Mouse (Mus musculus): Measurements from ENCODE around the gene Tmem150c.

Gene Tmem150c

DNA sequence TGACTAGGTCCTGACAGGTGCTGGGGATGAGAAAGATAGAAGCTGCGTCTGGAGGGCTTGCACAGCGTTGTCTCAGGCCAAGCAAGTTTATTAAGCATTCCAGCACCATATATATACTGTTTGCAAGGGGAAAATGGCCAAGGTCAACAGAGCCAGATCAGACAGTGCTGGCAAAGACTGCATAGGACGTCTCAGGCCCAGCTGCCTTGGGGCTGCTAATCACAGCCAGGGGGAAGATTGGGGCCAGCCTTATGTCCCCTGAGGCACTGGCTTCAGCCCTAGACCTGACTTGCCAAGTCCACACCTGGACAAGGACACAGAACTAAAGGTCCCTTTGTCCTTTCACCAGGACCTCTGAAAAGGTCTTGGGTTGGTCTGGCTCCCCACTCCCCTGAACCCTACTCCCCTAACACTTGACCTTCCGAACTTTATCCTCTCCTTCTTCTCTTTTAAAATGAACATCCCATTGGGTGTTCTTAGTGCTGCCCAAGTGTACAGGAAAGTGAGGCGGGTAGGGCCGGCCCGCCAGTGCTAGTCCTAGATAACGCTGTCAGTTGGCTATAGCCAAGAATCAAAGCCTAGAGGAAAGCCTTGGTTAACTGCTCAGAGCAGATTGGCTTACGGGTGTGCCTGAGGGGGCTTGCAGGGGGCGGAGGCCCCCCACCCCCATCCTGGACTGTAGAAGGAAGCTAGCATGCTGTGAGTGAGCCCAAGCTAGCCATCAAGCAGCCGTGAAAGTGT, 104.6 kb downstream of the Tmem150c start:
- in situ Hi-C loops (cut with MseI, MboI) = no loop called here

DNA sequence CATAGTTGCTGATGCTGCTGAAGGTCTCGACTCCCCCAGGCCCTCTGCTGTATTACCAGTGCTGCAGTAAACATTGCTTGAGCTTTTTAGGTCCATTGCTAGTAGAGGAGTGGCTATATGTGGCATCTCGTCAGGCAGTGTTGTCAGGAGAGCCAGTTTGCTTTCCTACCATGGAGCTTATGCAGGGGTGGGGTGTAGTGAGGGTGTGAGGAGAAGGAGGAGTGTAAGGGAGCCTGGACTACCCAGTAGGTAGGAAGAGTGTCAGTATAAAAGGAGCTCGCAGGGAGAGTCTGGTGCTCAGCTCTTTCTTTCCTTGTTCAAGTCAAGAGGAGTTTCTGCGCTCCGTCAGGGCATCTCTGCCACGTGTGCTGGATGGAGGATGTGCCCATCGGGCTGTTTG, 106.9 kb downstream of the Tmem150c start:
- in situ Hi-C loops (cut with MseI, MboI) = no loop called here

DNA sequence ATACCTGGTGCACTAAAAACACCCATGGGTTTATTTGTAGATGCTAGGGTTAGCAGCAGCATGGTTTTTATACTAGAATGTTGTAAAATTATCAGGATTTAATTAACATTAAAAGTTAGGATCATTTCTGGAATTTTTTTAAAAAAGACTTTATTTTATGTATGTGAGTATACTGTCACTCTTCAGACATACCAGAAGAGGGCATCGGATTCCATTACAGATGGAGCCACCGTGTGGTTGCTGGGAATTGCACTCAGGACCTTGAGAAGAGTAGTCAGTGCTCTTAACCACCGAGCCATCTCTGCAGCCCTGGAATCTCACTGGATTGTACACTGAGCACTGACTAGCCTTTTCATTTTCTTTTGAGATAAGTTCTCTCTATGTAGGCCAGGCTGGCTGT, 109.7 kb downstream of the Tmem150c start:
- in situ Hi-C loops (cut with MseI, MboI) = no loop called here

DNA sequence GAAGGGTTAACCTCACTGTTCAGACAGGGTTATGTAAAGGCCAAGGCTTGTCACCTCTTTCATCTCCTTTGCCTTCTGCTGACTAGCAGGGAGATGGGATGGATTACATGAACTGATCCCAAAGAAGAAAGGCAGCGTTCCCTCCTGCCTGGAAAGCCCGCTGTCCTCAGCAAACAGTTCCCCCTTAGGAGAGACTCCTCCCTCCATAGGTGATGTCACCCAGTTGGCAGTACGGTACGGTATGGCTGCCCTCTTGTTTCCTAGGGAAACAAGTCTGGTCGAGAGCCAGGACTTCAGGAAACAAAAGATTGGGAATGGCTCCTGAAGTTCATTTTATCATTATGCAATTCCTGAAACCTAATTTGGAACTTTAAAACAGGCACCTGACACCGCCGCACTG, 111.7 kb downstream of the Tmem150c start:
- in situ Hi-C loops (cut with MseI, MboI) = no loop called here

DNA sequence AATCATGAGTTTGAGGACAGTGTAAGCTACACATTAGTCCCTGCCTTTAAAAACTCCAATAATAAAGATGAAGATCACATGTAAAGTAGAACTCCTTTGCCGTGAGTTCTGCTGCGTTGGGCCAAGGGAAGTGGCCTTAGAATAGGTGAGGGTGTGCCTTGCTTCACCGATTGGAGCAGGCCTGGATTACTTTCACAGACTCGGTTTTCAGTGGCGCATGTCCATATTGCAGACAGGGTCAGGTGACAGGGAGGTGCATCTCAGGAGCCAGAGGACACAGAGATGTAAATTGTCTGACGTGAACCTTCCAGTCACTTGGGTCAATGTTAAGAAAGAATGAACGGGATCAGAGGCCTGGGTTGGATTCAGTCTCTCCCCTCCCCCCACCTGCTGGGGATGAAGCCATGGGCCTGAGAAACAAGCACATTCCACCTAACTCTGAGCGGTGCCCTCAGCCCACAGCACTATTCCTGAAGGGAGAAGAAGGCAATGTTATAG, 112.4 kb downstream of the Tmem150c start:
- in situ Hi-C loops (cut with MseI, MboI) = no loop called here

DNA sequence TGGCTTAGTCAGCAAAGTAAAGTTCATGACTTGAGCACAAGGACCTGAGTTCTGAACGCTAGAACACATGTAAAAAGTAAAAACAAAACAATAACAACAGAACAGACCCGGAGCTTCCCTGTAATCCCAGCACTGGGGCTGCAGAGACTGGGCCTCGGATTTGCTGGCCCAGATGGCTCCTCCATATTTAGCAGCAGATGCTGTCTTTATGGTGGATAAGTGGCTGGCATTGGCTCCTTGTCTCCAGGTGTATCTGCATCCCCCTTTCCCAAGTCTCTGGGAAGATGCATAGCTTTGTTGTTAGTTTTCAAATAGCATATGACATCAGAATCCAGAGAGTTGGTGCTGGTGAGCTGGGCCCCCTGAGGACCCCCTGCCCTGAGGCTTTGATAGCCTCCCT, 113.5 kb downstream of the Tmem150c start:
- in situ Hi-C loops (cut with MseI, MboI) = no loop called here

DNA sequence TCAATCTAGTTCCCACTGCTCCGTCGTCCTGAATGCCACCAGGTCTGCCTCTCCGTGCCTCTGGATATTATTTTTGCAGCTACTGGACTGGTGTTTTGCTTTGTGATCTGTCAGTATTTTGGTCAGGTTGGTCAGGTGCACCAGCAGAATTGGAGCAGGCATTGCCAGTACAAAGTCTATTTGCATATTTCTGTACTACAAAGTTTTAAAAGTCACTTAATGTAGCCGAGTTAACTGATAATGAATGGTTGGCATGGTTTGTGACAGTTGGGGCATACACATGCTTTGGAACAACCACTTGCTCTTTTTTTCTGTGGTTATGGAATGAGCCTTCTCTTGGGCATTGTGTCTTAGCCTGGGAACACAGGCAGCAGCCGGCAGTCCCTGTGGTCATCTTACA, 115.0 kb downstream of the Tmem150c start:
- in situ Hi-C loops (cut with MseI, MboI) = no loop called here

DNA sequence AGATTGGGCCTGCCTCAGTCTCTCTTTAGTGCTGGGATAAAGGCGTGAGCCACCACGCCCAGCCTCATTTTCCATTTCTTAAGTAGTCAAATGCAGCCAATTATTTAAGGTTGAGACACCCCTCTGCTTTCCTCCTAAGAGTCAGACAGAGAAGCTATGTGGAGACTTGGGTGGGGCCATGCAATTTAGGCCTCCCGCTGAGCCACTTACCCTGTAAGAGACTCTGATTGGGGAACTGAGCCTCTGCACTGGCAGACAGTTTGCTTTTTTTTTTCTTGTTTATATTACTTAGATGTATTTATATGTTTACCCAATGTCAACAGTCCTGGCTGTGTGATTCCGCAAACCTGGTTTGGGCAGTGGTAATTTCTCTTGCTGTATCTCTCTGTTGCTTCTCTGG, 115.6 kb downstream of the Tmem150c start:
- in situ Hi-C loops (cut with MseI, MboI) = no loop called here

DNA sequence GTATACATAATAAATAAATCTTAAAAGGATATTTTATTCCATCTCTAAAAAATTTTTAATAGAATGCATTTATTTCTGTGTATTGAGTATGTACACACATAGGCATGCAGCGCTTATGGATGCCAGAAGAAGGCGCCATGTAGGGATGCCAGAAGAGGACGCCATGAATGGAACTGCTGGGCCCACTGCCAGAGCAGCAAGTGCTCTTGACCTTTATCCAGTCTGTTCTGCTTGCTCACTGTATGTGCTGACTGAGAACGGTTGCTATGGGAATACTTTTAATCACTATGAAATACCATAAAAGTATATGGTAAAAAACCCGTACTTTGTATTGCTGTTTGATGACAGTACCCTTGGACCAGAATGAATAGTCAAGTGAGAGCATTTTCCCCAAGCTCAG, 116.2 kb downstream of the Tmem150c start:
- in situ Hi-C loops (cut with MseI, MboI) = no loop called here

DNA sequence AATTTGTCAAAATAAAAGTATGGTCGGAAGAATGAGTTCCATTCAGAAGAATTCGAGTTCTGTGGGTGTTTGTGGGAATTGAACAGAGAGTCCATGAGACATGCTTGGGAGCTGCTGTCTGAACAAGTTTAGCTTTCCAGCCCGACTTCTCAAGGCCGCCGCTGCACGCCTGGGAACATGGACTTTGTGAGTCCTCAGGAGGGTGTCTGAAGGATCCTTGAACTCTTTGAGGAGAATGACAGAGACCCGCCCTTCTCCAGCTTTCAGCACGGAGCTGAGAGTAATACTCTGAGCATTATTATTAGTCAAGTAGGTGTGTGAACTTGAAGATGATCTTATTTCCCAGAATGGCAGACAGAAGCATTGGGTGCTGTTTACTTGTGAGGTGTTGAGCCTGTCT, 117.1 kb downstream of the Tmem150c start:
- in situ Hi-C loops (cut with MseI, MboI) = no loop called here

DNA sequence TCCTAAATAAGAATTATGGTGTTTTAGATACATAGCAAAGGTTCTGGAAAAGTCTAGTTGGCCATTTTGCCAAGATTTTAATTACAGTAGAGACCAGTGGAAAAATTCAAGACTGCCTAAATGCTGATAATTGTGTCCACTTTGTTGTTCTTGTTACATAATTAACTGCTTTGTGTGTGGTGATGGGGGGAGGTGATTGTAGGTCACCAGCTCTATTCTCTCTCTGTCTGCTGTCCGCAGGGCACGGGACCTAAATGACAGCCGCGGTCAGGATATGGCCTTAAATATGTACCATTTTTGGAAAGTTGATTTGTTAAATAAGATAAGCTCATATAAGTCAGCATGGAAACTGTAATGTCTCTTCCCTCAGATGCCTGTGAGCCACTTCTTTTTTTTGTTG, 118.3 kb downstream of the Tmem150c start:
- in situ Hi-C loops (cut with MseI, MboI) = no loop called here

DNA sequence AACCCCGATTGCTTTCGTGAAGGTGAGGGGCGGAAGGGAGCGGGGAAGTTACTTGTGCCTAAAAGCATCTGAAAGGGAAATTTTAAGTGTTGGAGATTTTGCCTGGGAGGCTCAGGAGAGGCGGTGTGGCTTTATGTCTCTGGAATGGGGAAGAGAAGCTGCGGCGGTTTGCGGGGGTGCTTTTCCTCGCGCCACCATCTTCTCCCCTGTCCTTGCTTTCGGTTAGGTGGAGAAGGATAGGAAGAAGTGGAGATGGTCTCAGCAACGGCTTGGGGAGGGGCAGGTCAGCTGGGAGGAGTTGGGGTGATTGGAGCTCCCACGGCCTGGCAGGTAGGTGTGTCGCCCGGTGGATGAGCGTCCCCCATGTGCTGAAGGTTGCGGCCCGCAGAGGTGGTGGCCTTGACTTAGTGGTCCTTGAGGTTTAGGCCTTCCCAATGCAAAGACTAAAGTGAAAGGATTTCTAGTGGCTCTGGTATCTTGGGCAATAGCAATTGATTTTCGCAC, 119.3 kb downstream of the Tmem150c start:
- in situ Hi-C loops (cut with MseI, MboI) = no loop called here

DNA sequence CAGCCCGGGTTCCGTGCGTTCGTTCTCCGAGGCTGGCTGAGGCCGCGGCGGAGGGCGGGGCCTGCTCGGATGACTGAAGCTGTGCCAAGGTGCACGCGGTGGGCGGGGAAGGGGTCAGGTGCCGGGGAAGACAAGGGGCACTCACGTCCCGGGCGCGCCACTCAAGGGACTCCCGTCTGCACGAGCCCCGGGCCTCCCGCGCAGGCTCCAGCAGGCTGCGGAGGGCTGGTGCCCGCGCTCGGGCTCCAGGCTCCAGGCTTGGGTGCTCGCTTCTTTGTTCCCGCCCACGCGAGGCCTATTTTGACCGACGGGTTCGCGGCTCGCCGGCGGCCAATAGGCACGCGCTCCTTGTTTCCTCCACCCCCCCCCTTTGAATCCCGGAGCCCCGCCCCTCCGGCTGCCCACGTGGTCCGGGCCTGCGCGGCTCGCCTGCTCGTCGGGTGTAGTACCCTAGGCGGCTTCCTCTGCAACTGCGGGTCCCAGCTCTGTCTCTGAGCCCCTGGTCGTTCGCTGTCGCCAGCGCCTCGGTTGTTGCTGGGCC, 119.9 kb downstream of the Tmem150c start, which contains the start of the genes Hnrnpdl and Enoph1:
Hnrnpdl (minus strand) TSS at position 63 of the 541 bp plus-strand sequence.
Enoph1 (plus strand) TSS at position 384 of the 541 bp plus-strand sequence.
- in situ Hi-C loops (cut with MseI, MboI) = no loop called here

DNA sequence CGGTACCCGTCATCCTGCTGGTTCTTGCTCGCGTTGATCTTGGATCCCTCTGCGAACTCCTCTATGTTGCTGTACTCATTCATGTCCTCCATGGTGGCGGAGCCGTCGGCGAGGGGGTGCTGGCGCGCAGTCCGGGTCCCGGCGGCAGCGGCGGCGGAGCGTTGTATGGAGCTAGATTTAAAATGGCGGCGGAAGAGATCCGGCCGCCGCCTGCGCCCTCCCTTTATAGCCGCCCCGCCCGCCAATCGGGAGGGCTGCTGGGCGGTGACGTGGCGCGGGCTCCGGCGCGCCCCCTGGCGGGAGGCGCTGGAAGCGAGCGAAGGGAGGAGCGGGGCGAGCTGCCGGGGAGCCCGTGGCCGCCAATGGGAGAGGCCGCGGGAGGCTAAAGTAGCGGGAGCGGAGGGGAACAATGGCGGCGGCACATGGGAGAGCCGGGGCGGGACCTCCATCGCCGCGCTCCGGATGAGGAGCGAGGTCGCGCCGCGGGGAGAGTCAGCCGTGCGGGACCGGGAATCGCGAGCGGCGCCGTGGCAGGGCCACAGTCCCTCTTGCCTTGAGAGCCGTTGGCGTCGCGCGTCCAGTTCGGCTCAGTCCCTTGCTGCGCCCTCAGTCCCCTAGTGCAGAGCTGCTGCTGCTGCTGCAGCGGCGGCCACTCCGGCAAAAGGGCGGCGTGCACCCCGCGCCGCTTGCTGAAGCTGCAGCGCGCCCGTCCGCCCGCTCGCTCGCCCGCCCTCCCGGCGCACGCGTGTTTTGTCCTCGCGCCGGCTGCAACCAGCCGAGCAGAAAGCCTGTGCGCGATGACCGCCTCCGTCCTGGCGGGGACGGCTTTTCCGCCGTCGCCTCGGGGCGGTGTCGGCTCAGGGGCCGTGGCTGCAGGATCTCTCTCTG, 120.7 kb downstream of the Tmem150c start:
- in situ Hi-C loops (cut with MseI, MboI) = no loop called here

DNA sequence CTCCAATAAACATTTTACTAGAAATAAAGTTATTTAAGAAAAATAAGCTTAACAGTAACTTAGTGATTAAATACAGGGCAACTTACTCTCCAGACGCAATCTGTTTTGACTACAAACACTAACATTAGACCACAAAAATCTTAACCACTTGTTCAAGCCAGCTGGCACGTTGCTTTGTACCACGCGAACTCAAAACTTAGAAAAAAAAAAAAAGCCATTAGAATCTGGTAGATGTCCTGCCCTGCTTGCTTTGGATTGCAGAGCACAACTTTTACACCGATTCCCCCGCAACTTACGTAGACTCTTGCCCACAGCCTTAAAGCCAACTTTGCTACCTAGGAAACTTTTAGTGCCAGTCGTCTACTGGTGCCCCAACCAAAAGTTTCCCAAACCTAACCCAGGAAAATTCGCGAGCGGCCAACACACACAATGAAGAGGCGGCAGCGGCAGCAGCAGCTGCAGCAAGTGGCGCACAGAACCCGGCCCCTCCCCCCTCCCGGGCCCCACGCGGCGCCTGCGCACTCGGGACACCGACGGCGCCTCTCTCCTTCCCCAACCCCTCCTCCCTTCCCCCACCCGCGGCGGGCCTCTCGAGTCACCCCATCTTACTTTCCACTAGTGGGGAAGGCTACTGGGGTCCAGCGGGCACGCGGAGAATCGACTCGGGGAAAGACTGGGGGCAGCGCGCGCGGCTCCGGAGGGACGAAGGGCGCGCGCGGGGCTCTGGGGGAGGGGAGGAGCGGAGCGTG, 121.5 kb downstream of the Tmem150c start:
- in situ Hi-C loops (cut with MseI, MboI) = no loop called here

DNA sequence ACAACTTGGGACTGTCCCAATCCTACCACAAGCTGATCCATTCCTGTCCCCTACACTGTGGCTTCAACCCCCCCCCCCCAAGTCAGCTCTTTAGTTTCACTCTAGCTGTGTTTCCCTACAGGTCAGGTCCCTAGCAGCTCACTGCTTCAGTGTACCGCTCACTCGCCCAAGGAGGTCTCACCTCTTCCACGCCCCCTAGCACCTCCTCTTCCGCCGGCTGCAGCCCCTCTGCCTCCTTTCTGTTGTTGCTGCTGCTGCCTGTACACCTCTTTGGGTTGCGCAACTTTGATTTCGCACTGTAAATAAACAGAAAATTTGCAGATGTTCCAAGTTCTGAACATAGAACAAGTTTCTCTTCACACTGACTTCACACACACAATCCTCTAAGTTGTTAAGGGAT, 122.9 kb downstream of the Tmem150c start:
- in situ Hi-C loops (cut with MseI, MboI) = no loop called here

DNA sequence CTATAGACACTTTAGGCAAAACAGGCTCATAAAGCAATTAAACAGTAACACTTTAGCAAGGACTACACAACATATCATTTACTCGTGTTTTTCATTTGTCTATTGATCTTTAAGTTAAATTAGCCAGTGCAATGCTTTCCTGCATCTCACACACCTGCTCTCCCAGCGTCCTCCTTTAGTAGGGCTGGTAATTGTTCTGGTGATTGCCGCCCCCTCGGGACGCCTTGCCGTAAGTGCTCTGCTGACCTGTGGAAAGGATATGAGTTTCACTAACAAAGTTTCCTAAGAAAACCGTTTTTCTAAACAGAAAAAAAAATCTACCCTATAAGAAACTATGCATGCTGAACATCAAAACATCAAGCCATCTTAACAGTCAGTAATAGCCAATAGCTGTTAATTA, 123.7 kb downstream of the Tmem150c start:
- in situ Hi-C loops (cut with MseI, MboI) = no loop called here

DNA sequence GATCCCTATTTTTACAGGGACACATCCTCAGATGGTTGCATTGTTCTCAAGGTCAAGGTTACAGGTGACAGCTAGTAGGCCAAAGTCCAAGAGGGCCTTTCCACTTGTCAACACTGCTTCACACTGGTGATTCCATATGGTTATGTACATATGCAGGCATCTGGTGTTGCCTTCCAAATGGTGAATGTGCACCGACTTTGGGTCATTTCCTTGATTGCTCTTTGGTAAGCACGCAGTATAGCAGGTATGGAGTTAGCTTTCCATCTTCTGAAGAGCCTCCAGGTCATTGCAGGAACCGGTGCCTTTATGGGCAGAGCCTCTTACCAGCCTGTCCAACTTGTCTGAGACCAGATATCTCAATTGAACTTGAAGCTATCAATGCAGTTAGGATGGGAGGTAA, 127.0 kb downstream of the Tmem150c start:
- in situ Hi-C loops (cut with MseI, MboI) = no loop called here

DNA sequence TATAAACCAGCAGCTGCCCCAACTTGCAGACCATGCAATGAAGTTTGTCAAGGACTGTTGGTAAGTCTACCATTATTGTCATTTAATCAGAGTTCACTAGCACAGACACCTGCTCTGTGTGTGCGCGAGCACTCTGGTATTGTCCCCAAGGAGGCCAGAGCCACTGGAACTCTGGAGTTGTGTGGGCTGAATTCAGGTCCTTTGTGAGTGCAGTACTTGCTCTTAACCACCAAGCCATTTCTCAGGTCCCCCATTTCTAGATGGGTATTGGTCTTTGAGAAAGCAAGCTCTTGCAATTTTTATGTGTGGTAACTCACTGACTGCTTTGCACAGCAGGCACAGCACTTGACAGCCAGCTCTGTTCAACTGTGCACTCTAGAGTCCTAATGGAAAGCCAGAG, 127.5 kb downstream of the Tmem150c start:
- in situ Hi-C loops (cut with MseI, MboI) = no loop called here

DNA sequence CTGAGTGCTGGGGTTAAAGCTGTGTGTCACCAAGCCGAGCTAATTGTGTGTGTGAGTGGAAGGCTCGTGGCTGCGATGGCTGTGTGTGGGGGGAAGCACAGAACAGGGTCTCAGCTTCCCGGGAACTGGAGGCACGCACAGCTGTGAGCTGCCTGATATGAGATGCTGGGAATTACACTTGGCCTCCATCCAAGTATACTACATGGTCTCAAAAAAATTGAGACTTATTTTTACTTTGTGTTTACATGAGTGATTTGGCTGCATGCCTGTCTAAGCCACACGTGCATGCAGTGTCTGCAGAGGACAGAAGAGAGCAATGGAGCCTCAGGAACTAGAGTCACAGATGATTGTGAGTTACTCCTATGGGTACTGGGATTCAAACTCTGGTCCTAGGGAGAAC, 129.5 kb downstream of the Tmem150c start:
- in situ Hi-C loops (cut with MseI, MboI) = no loop called here
